ENCODE assay signal across 20 mouse cellular contexts in genomic region chr5:96739138-96739878, GRCm38 (mm10). TPM values are rescaled to one million over a fixed set of nuclear protein-coding genes. Genes with fewer than 3 reads are reported as not detected.
DNase-seq lines count a peak whose midpoint lies in the region; ATAC-seq and TF ChIP-seq lines count a peak whose summit lies in the region.
"Had no signal": no experiment of that assay in that cellular context is flagged by ENCODE, and none has a peak within 500 bp of the region (broad histone marks: within the 10 kb centered on the region; RNA-seq: fewer than 3 reads in every experiment).

No protein-coding gene starts in this region.

- no peak for ATAC-seq in liver, embryonic 12.5 days
- peak; percentile 65 for ATAC-seq in intestine, postnatal 0 days
- peak; percentile 77 for ATAC-seq in kidney, embryonic 16.5 days (ENCODE audit: low FRiP score, low TSS enrichment)
- ATAC-seq: forebrain, embryonic 14.5 days; Patski had no signal

- no peak overlapping the region for H3K4me2 ChIP-seq in liver, embryonic 12.5 days
- H3K4me2 ChIP-seq in intestine, postnatal 0 days (replicated peaks; ENCODE audit: low read depth), result peak overlapping the region; percentile 37
- peak overlapping the region; percentile 31 for H3K4me2 ChIP-seq in kidney, embryonic 16.5 days (replicated peaks; ENCODE audit: low read depth, low read length)
- H3K4me2 ChIP-seq: heart, embryonic 11.5 days; hindbrain, embryonic 15.5 days; limb, embryonic 12.5 days; midbrain, embryonic 11.5 days had no signal

- H3K4me3 ChIP-seq in liver, adult 2 months (ENCODE audit: insufficient read depth, low read depth, low read length), result peak overlapping the region; percentile 60
- no peak overlapping the region for H3K4me3 ChIP-seq in liver, embryonic 12.5 days
- H3K4me3 ChIP-seq in intestine, postnatal 0 days (ENCODE audit: low read depth, low read length), result no peak overlapping the region
- H3K4me3 ChIP-seq in kidney, embryonic 16.5 days (ENCODE audit: low read length), result peak overlapping the region; percentile 15
- H3K4me3 ChIP-seq: hindbrain, embryonic 15.5 days; limb, embryonic 12.5 days had no signal

- no peaks in the 10 kb centered on the region for H3K27me3 ChIP-seq in liver, adult 2 months (ENCODE audit: control insufficient read depth, insufficient read depth, low read length)
- H3K27me3 ChIP-seq in liver, embryonic 12.5 days (replicated peaks), result no peaks in the 10 kb centered on the region
- no peaks in the 10 kb centered on the region for H3K27me3 ChIP-seq in intestine, postnatal 0 days (replicated peaks; ENCODE audit: control insufficient read depth, insufficient read depth, low read length)
- no peaks in the 10 kb centered on the region for H3K27me3 ChIP-seq in kidney, embryonic 16.5 days (ENCODE audit: insufficient read depth, low read length)
- H3K27me3 ChIP-seq: CH12.LX; hindbrain, embryonic 15.5 days; limb, embryonic 12.5 days; Patski had no signal

- peaks cover 7% of the 10 kb centered on the region for H3K36me3 ChIP-seq in liver, adult 2 months (ENCODE audit: control insufficient read depth, insufficient read depth, low read length)
- no peaks in the 10 kb centered on the region for H3K36me3 ChIP-seq in liver, embryonic 12.5 days
- peaks cover 3% of the 10 kb centered on the region; the same call in 1 of the 2 replicates for H3K36me3 ChIP-seq in intestine, postnatal 0 days (ENCODE audit: control insufficient read depth, insufficient read depth)
- peaks cover 22% of the 10 kb centered on the region; the same call in 1 of the 2 replicates for H3K36me3 ChIP-seq in kidney, embryonic 16.5 days (ENCODE audit: insufficient read depth, low read length)
- H3K36me3 ChIP-seq: G1E; hindbrain, embryonic 15.5 days had no signal

- no peaks in the 10 kb centered on the region for H3K9me3 ChIP-seq in liver, embryonic 12.5 days (replicated peaks)
- no peaks in the 10 kb centered on the region for H3K9me3 ChIP-seq in intestine, postnatal 0 days (ENCODE audit: control insufficient read depth)
- H3K9me3 ChIP-seq in kidney, embryonic 16.5 days (ENCODE audit: low read length), result no peaks in the 10 kb centered on the region
- H3K9me3 ChIP-seq: G1E; hindbrain, embryonic 15.5 days had no signal

- no peak for TF ChIP-seq POLR2A in liver, adult 2 months (IDR thresholded peaks at IDR 0.05; ENCODE audit: extremely low read depth, insufficient read depth, low read length)

- H3K79me2 ChIP-seq in liver, adult 2 months (ENCODE audit: control insufficient read depth, insufficient read depth, low read length), result peaks cover 3% of the 10 kb centered on the region; the same call in 1 of the 2 replicates

- peaks cover 13% of the 10 kb centered on the region for H3K4me1 ChIP-seq in liver, adult 2 months (ENCODE audit: control insufficient read depth, insufficient read depth, low read length)
- H3K4me1 ChIP-seq in liver, embryonic 12.5 days, result no peaks in the 10 kb centered on the region
- peaks cover 3% of the 10 kb centered on the region; the same call in 1 of the 2 replicates for H3K4me1 ChIP-seq in intestine, postnatal 0 days (replicated peaks; ENCODE audit: control insufficient read depth, insufficient read depth, low read length)
- H3K4me1 ChIP-seq in kidney, embryonic 16.5 days (ENCODE audit: insufficient read depth, low read length), result 0 out of 2 replicates have a peak, but pooled peaks cover 3% of the 10 kb centered on the region
- H3K4me1 ChIP-seq: hindbrain, embryonic 15.5 days; limb, embryonic 12.5 days had no signal

- 23% methylated on average over 15 of the region's 15 CpGs for WGBS in liver, adult 2 months
- 71% methylated on average over 15 of the region's 15 CpGs for WGBS in liver, embryonic 12.5 days (ENCODE audit: insufficient replicate concordance)
- 48% methylated on average over 15 of the region's 15 CpGs for WGBS in intestine, postnatal 0 days
- 83% methylated on average over 15 of the region's 15 CpGs for WGBS in kidney, embryonic 16.5 days

- TF ChIP-seq CTCF in liver, adult 2 months (IDR thresholded peaks at IDR 0.05; ENCODE audit: low read depth, low read length), result no peak
- no peak for TF ChIP-seq CTCF in intestine, postnatal 0 days (IDR thresholded peaks at IDR 0.05; ENCODE audit: low read depth)

- peak; percentile 94 for DNase-seq in liver, adult 2 months (ENCODE audit: extremely low read depth, low read depth, low spot score)
- peak; percentile 21 for DNase-seq in yolk sac, embryonic 10.5 days (ENCODE audit: low spot score)
- no peak for DNase-seq in thymus, postnatal 0 days (ENCODE audit: low spot score)
- DNase-seq in adrenal gland, postnatal 25 days, result no peak
- DNase-seq: B cell, adult 2 months; cerebellum, adult 11-12 months; cerebellum, postnatal 10 days; lung, adult 2 months; lung, postnatal 14 days had no signal

- H3K27ac ChIP-seq in liver, adult 2 months (replicated peaks; ENCODE audit: insufficient read depth, low read depth, low read length), result peak overlapping the region; percentile 93
- no peak overlapping the region for H3K27ac ChIP-seq in liver, embryonic 12.5 days
- H3K27ac ChIP-seq in intestine, postnatal 0 days (ENCODE audit: low read depth, low read length), result peak overlapping the region; percentile 35
- peak overlapping the region; percentile 88 for H3K27ac ChIP-seq in kidney, embryonic 16.5 days (ENCODE audit: low read length)
- H3K27ac ChIP-seq: hindbrain, embryonic 15.5 days; limb, embryonic 12.5 days had no signal

- H3K9ac ChIP-seq in liver, adult 2 months (ENCODE audit: low read depth, low read length), result peak overlapping the region; percentile 43
- H3K9ac ChIP-seq in liver, embryonic 12.5 days, result no peak overlapping the region
- H3K9ac ChIP-seq in intestine, postnatal 0 days (ENCODE audit: low read depth, low read length), result no peak overlapping the region
- no peak overlapping the region for H3K9ac ChIP-seq in kidney, embryonic 16.5 days (replicated peaks; ENCODE audit: low read length)
- H3K9ac ChIP-seq: hindbrain, embryonic 15.5 days; limb, embryonic 12.5 days had no signal

RNA-seq across cellular contexts. Expression of gene Anxa3, which starts 53.8 kb away (rescaled TPM):
- total RNA-seq in liver, adult 2 months (2014; rRNA removed), result 7.3 and 7.8 TPM in 2 replicates
- polyA plus RNA-seq in liver, adult 2 months (2012; rRNA removed), result 1.5 and 1.7 TPM in 2 replicates
- 16.0 and 16.2 TPM in 2 replicates for polyA plus RNA-seq in liver, embryonic 12.5 days (2016; fragmentation: Nextera tagmentation; extraction: Ambion mirVana)
- polyA plus RNA-seq in intestine, postnatal 0 days (2015; fragmentation: Nextera tagmentation; extraction: Ambion mirVana), result 32.1 TPM in 2 replicates
- 88.4 and 89.2 TPM in 2 replicates for polyA plus RNA-seq in kidney, embryonic 16.5 days (2015; fragmentation: Nextera tagmentation; extraction: Ambion mirVana)
- polyA plus RNA-seq in thymus, postnatal 0 days (2015; fragmentation: Nextera tagmentation; extraction: Ambion mirVana), result 13.9 and 15.0 TPM in 2 replicates
- 16.9 and 19.8 TPM in 2 replicates for total RNA-seq in adrenal gland, postnatal 25 days (2021)
- polyA plus RNA-seq: G1E had no signal

Comparison
In these comparisons a context has a peak if more than half of its experiments do, and no peak if none do; other contexts are left out.
1. H3K4me3 ChIP-seq: peak in liver, adult 2 months (single experiment) and kidney, embryonic 16.5 days (single experiment); none in liver, embryonic 12.5 days (single experiment) and intestine, postnatal 0 days (single experiment).
2. DNase-seq: peak in liver, adult 2 months (single experiment) and yolk sac, embryonic 10.5 days (single experiment); none in thymus, postnatal 0 days (single experiment) and adrenal gland, postnatal 25 days (single experiment).